In the genomic region with DNA sequence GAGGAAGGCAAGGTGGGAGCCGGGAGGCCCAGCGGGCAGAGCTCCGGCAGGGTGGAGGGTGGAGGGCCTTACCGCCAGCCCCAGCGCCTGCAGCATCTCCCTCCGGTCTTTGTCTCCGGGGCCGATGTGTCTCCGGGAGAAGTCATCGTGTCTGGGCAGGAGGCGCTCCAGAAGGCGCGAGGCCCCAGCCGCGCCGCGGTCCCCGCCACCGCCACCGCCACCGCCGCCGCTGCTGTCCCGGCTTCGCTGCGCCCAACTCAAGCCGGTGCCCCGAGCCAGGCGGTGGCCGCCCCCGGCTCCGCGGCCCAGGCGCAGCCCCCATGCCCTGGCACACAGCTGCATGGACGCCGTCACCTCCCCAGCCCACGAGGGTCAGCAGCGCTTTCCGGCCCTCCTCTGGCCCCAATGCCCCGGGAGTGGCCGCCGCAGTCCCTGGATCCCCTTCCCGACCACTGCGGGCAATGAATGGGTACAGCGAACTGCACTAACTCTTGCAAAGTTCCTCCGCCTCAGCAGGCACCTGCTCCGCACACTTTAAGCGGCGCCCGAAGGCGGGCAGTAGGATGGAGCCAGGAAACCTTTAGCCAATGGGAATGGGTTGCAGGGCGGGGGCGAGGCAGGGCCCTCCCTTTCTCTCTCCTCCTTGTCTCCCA, we compare ENCODE assay signal across 8 mouse cellular contexts. TPM values are rescaled to one million over a fixed set of nuclear protein-coding genes. Genes with fewer than 3 reads are reported as not detected.
A peak's percentile ranks its signal among the peaks of the same experiment; 100 is the strongest.
DNase-seq lines count a peak whose midpoint lies in the region; ATAC-seq and TF ChIP-seq lines count a peak whose summit lies in the region.

A gene (minus strand): TSS at position 511 of the 653 bp plus-strand sequence.

- peak within 1 kb of the TSS; percentile 75 for H3K4me3 ChIP-seq in hindbrain, embryonic 12.5 days
- H3K4me3 ChIP-seq in lung, postnatal 0 days (ENCODE audit: low read depth, low read length): peak within 1 kb of the TSS; percentile 46

- peak within 1 kb of the TSS; percentile 100 for H3K4me2 ChIP-seq in hindbrain, embryonic 12.5 days (replicated peaks)
- peak within 1 kb of the TSS; percentile 75 for H3K4me2 ChIP-seq in lung, postnatal 0 days (replicated peaks; ENCODE audit: low read depth, low read length)

- no peaks in the 10 kb centered on the region for H3K36me3 ChIP-seq in hindbrain, embryonic 12.5 days
- no peaks in the 10 kb centered on the region for H3K36me3 ChIP-seq in lung, postnatal 0 days (ENCODE audit: insufficient read depth, low read length)

- ATAC-seq in hindbrain, embryonic 12.5 days (ENCODE audit: low FRiP score): peak; percentile 95
- peak; percentile 74 for ATAC-seq in lung, postnatal 0 days

- peak; percentile 20 to 59 for DNase-seq in adrenal gland, adult (ENCODE audit: inconsistent age in 2 of 2, low spot score in 1 of 2)
- peak; percentile 82 to 89 for DNase-seq in cerebellum, postnatal 10 days
- peak; percentile 45 to 61 for DNase-seq in frontal cortex, postnatal 10 days (ENCODE audit: low spot score in 2 of 2)
- peak; percentile 30 to 44 for DNase-seq in layer of hippocampus, postnatal 25 days (ENCODE audit: extremely low spot score in 1 of 2, low spot score in 1 of 2)
- DNase-seq in lung, postnatal 0 days (ENCODE audit: low spot score): peak; percentile 32
- peak; percentile 55 to 61 for DNase-seq in right cerebral cortex, adult 2 months (ENCODE audit: low spot score in 2 of 2)
- DNase-seq in adipocyte (ENCODE audit: low spot score): no peak

- no peak for TF ChIP-seq CTCF in lung, postnatal 0 days (IDR thresholded peaks at IDR 0.05)

- TF ChIP-seq EP300 in lung, postnatal 0 days (IDR thresholded peaks at IDR 0.05): no peak

- H3K27ac ChIP-seq in hindbrain, embryonic 12.5 days: peak within 1 kb of the TSS; percentile 60; the same call in 1 of the 2 replicates
- H3K27ac ChIP-seq in lung, postnatal 0 days (ENCODE audit: low read length): no peak within 1 kb of the TSS

- peaks cover 5% of the 10 kb centered on the region; the same call in 1 of the 2 replicates for H3K4me1 ChIP-seq in hindbrain, embryonic 12.5 days
- no peaks in the 10 kb centered on the region; the same call in none of the 2 replicates for H3K4me1 ChIP-seq in lung, postnatal 0 days (ENCODE audit: insufficient read depth, low read depth, low read length)

- H3K9me3 ChIP-seq in hindbrain, embryonic 12.5 days (replicated peaks): 0 out of 2 replicates have a peak, but pooled peaks cover 4% of the 10 kb centered on the region
- no peaks in the 10 kb centered on the region for H3K9me3 ChIP-seq in lung, postnatal 0 days (ENCODE audit: low read length)

- peaks cover 7% of the 10 kb centered on the region for H3K27me3 ChIP-seq in hindbrain, embryonic 12.5 days
- H3K27me3 ChIP-seq in lung, postnatal 0 days (replicated peaks; ENCODE audit: insufficient read depth, low read length): 0 out of 2 replicates have a peak, but pooled peaks cover 25% of the 10 kb centered on the region

- peak within 1 kb of the TSS; percentile 79 for H3K9ac ChIP-seq in hindbrain, embryonic 12.5 days
- no peak within 1 kb of the TSS for H3K9ac ChIP-seq in lung, postnatal 0 days (replicated peaks; ENCODE audit: low read depth)

- under 1% methylated on average over 38 of the region's 53 CpGs for WGBS in hindbrain, embryonic 12.5 days
- 2% methylated on average over 11 of the region's 53 CpGs for WGBS in lung, postnatal 0 days

RNA-seq across cellular contexts. Expression of the gene that starts here (rescaled TPM):
- polyA plus RNA-seq in hindbrain, embryonic 12.5 days (2016; fragmentation: Nextera tagmentation; extraction: Ambion mirVana): 19.9 and 21.2 TPM in 2 replicates
- 10 to 100 TPM; 32.6 to 33.0 TPM for total RNA-seq in layer of hippocampus, postnatal 25 days (2021)
- polyA plus RNA-seq in lung, postnatal 0 days (2015; fragmentation: Nextera tagmentation; extraction: Ambion mirVana): 0.07 and 0.10 TPM in 2 replicates

Comparison
In these comparisons a context has a peak if more than half of its experiments do, and no peak if none do; other contexts are left out.
1. RNA of the gene that starts here (polyA plus RNA-seq): 19.9 to 21.2 TPM in hindbrain, embryonic 12.5 days; 0.07 to 0.10 TPM in lung, postnatal 0 days; every median in the first group is over 10 times any median in the second.
2. Peak in DNase-seq, ATAC-seq, H3K4me3 ChIP-seq and H3K4me2 ChIP-seq in lung, postnatal 0 days; RNA of the gene not detected or under 1 TPM.